Mouse (Mus musculus) midbrain, embryonic 16.5 days (tissue): ENCODE measurements at regions not wholly inside any gene's neighbourhood (a gene's known extent, or its start where the extent isn't known, plus 50 kb on each side); places are given as distances from the start of the nearest gene placed in this dataset.

ENCODE experiments used
- ATAC-seq: fragments of 200-750 bp; cut with Nextera tagmentation; 2 replicates; pipeline ENCODE4 v1.8.0; 2017; ENCODE audit warnings: moderate TSS enrichment
- H3K27ac ChIP-seq: fragments of 300-500 bp; sonication (generic); 2 replicates; pipeline ENCODE4 v1.5.1; 2014; ENCODE audit warnings: mild to moderate bottlenecking, low read length, mixed read lengths
- H3K27me3 ChIP-seq: fragments of 300-500 bp; sonication (generic); 2 replicates; pipeline ENCODE4 v1.6.1; 2014; ENCODE audit warnings: low read depth, low read length, mixed read lengths; ENCODE audit not compliant: control insufficient read depth, insufficient read depth
- H3K36me3 ChIP-seq: fragments of 300-500 bp; sonication (generic); 2 replicates; pipeline ENCODE4 v1.6.1; 2014; ENCODE audit warnings: mild to moderate bottlenecking, low read length, moderate library complexity, mixed read lengths; ENCODE audit not compliant: control insufficient read depth, insufficient read depth
- H3K4me1 ChIP-seq: fragments of 300-500 bp; sonication (generic); 2 replicates; pipeline ENCODE4 v1.6.1; 2014; ENCODE audit warnings: mild to moderate bottlenecking, low read length, mixed read lengths; ENCODE audit not compliant: control insufficient read depth, insufficient read depth
- H3K4me2 ChIP-seq: fragments of 300-500 bp; sonication (generic); 2 replicates; pipeline ENCODE4 v1.6.1; 2014; ENCODE audit warnings: mild to moderate bottlenecking, low read length, mixed read lengths
- H3K4me3 ChIP-seq: fragments of 300-500 bp; sonication (generic); 2 replicates; pipeline ENCODE4 v1.5.1; 2014; ENCODE audit warnings: low read depth, mild to moderate bottlenecking, low read length, moderate library complexity, mixed read lengths
- H3K9ac ChIP-seq: fragments of 300-500 bp; sonication (generic); 2 replicates; pipeline ENCODE4 v1.6.1; 2014; ENCODE audit warnings: low read depth, low read length, mixed read lengths
- H3K9me3 ChIP-seq: fragments of 300-500 bp; sonication (generic); replicated peaks from 2 replicates; pipeline ENCODE4 v1.6.1; 2014; ENCODE audit warnings: mild to moderate bottlenecking, low read length, mixed read lengths; ENCODE audit not compliant: control insufficient read depth, poor library complexity, severe bottlenecking
- WGBS: fragments of 180-500 bp; shearing (Covaris S2); extraction: QIAGEN DNeasy Blood & Tissue Kit; methylation state at CpG from one replicate; pipeline ENCODE4 v1.1.7; 2014; 5-methylcytosine and 5-hydroxymethylcytosine counted together

GRCm38 (mm10) chr1:19290098-19290497 is 81.4 kb downstream of the Tfap2b start:
- Histone ChIP-seq H3K4me3 (no peak overlapping the region), H3K9ac (no peak overlapping the region), H3K9me3 (no peaks in the 10 kb centered on the region), H3K4me1 (no peaks in the 10 kb centered on the region), H3K27me3 (no peaks in the 10 kb centered on the region), H3K4me2 (no peak overlapping the region), H3K36me3 (no peaks in the 10 kb centered on the region), H3K27ac (no peak overlapping the region)
- ATAC-seq, result no peak
- 84% methylated on average over 4 of the region's 4 CpGs for WGBS

- H3K4me2 ChIP-seq, result no peak overlapping the region
- no peak overlapping the region for H3K4me3 ChIP-seq
- H3K27ac ChIP-seq, result no peak overlapping the region
- no peak overlapping the region for H3K9ac ChIP-seq
- WGBS, result 45% methylated on average over 1 of the region's 1 CpGs
- no peaks in the 10 kb centered on the region for H3K4me1 ChIP-seq
- H3K36me3 ChIP-seq, result no peaks in the 10 kb centered on the region
- ATAC-seq, result no peak
- H3K9me3 ChIP-seq, result no peaks in the 10 kb centered on the region
- H3K27me3 ChIP-seq, result no peaks in the 10 kb centered on the region
These were observed 112.9 kb downstream of the Tfap2b start for GRCm38 (mm10) chr1:19321598-19321997.

- WGBS, result 89% methylated on average over 1 of the region's 1 CpGs
- H3K4me1 ChIP-seq, result no peaks in the 10 kb centered on the region
- ATAC-seq, result no peak
- H3K27me3 ChIP-seq, result no peaks in the 10 kb centered on the region
- H3K36me3 ChIP-seq, result no peaks in the 10 kb centered on the region
- no peak overlapping the region for H3K4me2 ChIP-seq
- H3K4me3 ChIP-seq, result no peak overlapping the region
- H3K9me3 ChIP-seq, result no peaks in the 10 kb centered on the region
- H3K9ac ChIP-seq, result no peak overlapping the region
- H3K27ac ChIP-seq, result no peak overlapping the region
These were observed 127.3 kb downstream of the Tfap2b start for GRCm38 (mm10) chr1:19336062-19336461.

- H3K9ac ChIP-seq, result no peak overlapping the region
- no peaks in the 10 kb centered on the region for H3K27me3 ChIP-seq
- H3K9me3 ChIP-seq, result no peaks in the 10 kb centered on the region
- no peaks in the 10 kb centered on the region for H3K4me1 ChIP-seq
- no peak for ATAC-seq
- no peak overlapping the region for H3K4me3 ChIP-seq
- 55% methylated on average over 3 of the region's 3 CpGs for WGBS
- H3K36me3 ChIP-seq, result no peaks in the 10 kb centered on the region
- no peak overlapping the region for H3K27ac ChIP-seq
- H3K4me2 ChIP-seq, result no peak overlapping the region
These were observed 128.5 kb downstream of the Tfap2b start for GRCm38 (mm10) chr1:19337207-19337606.

- H3K4me2 ChIP-seq, result no peak overlapping the region
- no peak for ATAC-seq
- 85% methylated on average over 4 of the region's 4 CpGs for WGBS
These were observed 135.7 kb downstream of the Tfap2b start for GRCm38 (mm10) chr1:19344445-19344844.

GRCm38 (mm10) chr1:19350495-19350894 is 141.8 kb downstream of the Tfap2b start:
- H3K9ac ChIP-seq, result no peak overlapping the region
- H3K4me2 ChIP-seq, result no peak overlapping the region
- no peaks in the 10 kb centered on the region for H3K27me3 ChIP-seq
- no peaks in the 10 kb centered on the region for H3K9me3 ChIP-seq
- H3K4me1 ChIP-seq, result no peaks in the 10 kb centered on the region
- H3K27ac ChIP-seq, result no peak overlapping the region
- H3K36me3 ChIP-seq, result no peaks in the 10 kb centered on the region
- no peak for ATAC-seq
- WGBS, result 43% methylated on average over 4 of the region's 4 CpGs
- no peak overlapping the region for H3K4me3 ChIP-seq

More at GRCm38 (mm10) chr1:19344445-19344844, 135.7 kb downstream of the Tfap2b start:
- Histone ChIP-seq H3K4me1 (no peaks in the 10 kb centered on the region), H3K27me3 (no peaks in the 10 kb centered on the region), H3K9ac (no peak overlapping the region), H3K4me3 (no peak overlapping the region), H3K27ac (no peak overlapping the region), H3K9me3 (no peaks in the 10 kb centered on the region), H3K36me3 (no peaks in the 10 kb centered on the region)

GRCm38 (mm10) chr1:19384856-19385255 is 176.1 kb downstream of the Tfap2b start:
- H3K4me3 ChIP-seq, result no peak overlapping the region
- H3K27ac ChIP-seq, result no peak overlapping the region
- H3K27me3 ChIP-seq, result no peaks in the 10 kb centered on the region
- H3K9me3 ChIP-seq, result no peaks in the 10 kb centered on the region
- ATAC-seq, result no peak
- no peak overlapping the region for H3K9ac ChIP-seq
- H3K4me1 ChIP-seq, result no peaks in the 10 kb centered on the region
- H3K36me3 ChIP-seq, result no peaks in the 10 kb centered on the region
- no peak overlapping the region for H3K4me2 ChIP-seq
- WGBS, result 59% methylated on average over 1 of the region's 1 CpGs

GRCm38 (mm10) chr1:19388864-19389505 is 180.3 kb downstream of the Tfap2b start:
- 63% methylated on average over 1 of the region's 1 CpGs for WGBS

GRCm38 (mm10) chr1:19407556-19407955 is 198.8 kb downstream of the Tfap2b start:
- ATAC-seq, result no peak
- 84% methylated on average over 2 of the region's 2 CpGs for WGBS
- no peak overlapping the region for H3K4me2 ChIP-seq
- no peaks in the 10 kb centered on the region for H3K4me1 ChIP-seq
- H3K4me3 ChIP-seq, result no peak overlapping the region
- H3K27me3 ChIP-seq, result no peaks in the 10 kb centered on the region
- H3K27ac ChIP-seq, result no peak overlapping the region
- no peaks in the 10 kb centered on the region for H3K36me3 ChIP-seq
- H3K9me3 ChIP-seq, result no peaks in the 10 kb centered on the region
- H3K9ac ChIP-seq, result no peak overlapping the region

More at GRCm38 (mm10) chr1:19388864-19389505, 180.3 kb downstream of the Tfap2b start:
- Histone ChIP-seq H3K9me3 (no peaks in the 10 kb centered on the region), H3K4me3 (no peak overlapping the region), H3K4me2 (no peak overlapping the region), H3K27me3 (no peaks in the 10 kb centered on the region), H3K4me1 (no peaks in the 10 kb centered on the region), H3K36me3 (no peaks in the 10 kb centered on the region), H3K9ac (no peak overlapping the region), H3K27ac (no peak overlapping the region)
- ATAC-seq, result no peak
